Mouse (Mus musculus) heart, adult 8-10 months (tissue): Measurements from ENCODE around the gene Cacng8. TPM values are rescaled to one million over a fixed set of nuclear protein-coding genes. Genes with fewer than 3 reads are reported as not detected.
"Not testable (repeated sequence)": the region's sequence is repeated elsewhere in the genome, so short reads cannot be mapped to it uniquely, and the experiment has no call there.

Source experiments
- DNase-seq: peaks from one replicate; pipeline ENCODE4 v3.0.0; 2022; ENCODE audit warnings: low spot score
- total RNA-seq, 4 experiments: library from RNA; stranded (reverse); gene quantifications; 2 replicates each; pipeline ENCODE4 v1.2.4; 2022

The Cacng8 gene
- total RNA-seq, 4 experiments from 2014 or later, result not detected

GRCm38 (mm10) chr7:3387761-3388160 is 2.7 kb upstream of the Cacng8 start:
- DNase-seq, result no peak

- no peak for DNase-seq
Measured at GRCm38 (mm10) chr7:3388885-3389284, 1.6 kb upstream of the Cacng8 start.

- no peak for DNase-seq
Measured at GRCm38 (mm10) chr7:3389444-3390412, 755 bp upstream of the Cacng8 start.

DNA sequence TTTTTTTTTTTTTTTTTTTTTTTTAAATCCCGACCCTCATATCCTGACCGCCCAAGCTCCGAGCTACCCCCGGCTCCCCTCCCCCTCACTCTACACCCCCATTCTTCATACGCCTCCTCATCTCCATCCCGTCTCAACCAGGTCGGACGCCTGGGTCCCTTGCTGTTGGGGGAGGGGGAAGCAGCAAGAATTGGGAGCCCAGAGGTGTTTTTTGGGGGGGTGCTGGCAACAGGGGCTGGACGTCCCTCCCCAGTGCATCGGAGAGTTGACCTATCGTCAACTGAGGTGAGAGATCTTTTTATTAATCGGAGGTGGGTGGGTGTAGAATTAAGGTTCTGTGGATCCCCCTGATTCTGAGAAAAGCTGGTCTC is 583 bp downstream of the Cacng8 start:
- no peak for DNase-seq

DNA sequence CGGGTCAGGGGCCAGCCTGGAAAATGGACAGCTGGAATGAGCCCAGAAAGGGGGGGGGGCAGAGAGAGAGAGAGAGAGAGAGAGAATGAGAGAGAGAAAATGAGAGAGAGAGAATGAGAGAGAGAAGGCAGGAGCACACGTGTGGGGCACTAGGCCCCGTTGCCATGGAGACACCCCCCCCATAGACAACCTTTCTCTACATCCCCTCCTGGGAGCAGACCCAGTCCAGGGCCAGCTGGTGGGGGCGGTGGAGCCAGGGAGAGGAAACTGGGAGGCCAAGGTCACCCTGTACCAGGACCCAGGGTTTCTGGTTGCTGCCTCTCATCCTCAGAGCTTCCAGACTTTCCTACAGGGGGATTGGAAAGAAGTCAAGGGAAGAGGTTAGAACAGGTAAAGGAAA is 1.3 kb downstream of the Cacng8 start:
- no peak for DNase-seq

GRCm38 (mm10) chr7:3397355-3397754 is 6.9 kb downstream of the Cacng8 start:
- no peak for DNase-seq

DNA sequence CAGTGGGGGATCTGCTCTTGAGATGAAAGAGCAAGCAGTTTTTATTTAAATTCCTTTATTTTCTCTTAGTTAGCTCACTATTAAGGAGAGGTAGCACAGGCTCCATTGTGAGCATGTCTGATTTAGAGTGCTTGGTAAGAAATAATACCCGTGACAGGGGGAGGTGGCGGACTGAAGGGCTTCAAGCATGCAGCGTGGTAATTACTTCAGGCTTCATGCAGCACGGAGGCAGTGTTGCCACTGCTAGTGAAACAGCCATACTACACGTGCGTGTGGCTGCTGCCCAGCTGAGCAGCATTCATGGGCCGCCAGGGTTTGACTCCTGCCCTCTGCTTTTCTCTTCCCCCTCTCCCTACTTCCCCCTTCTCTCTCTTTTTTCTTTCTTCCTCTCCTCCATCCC is 7.3 kb downstream of the Cacng8 start:
- DNase-seq, result no peak

- DNase-seq, result not testable (repeated sequence)
Measured at GRCm38 (mm10) chr7:3398363-3398762, 7.9 kb downstream of the Cacng8 start.

GRCm38 (mm10) chr7:3399937-3400336 is 9.5 kb downstream of the Cacng8 start:
- DNase-seq, result no peak

DNA sequence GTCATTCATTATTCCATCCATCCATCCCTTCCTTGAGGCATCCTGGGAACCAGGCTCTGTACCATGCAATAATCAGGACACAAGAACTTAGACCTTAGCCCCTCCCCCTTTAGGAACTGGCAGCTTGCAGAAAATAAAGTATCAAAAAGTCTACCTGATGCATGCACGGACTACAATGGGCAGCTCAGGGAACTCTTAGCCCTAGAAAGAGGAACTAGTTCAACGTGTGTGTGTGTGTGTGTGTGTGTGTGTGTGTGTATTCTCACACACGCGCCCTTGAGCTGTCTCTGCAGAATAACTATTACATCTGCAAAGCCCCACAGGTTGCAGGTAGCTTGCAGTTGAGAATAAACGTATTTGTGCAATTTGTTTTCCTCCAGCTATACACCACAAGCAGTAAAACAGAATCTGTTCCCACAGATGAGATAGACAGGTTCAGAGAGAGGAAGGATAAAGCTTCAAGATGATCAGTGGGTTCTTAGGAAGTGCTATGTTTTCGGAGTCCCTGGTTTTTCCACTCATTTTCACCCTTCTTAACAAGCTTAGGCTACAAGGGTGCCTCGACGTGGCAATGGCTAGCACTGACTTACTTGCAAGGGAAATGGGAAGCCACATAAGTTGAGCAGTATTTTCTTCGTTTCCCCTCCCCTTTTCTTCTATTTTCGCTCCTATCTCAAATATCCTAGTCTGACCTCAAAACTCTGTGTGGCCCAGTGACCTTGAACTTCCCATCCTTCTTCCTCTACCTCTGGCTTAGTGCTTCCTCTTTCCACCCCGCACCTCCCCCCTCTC is 19.4 kb downstream of the Cacng8 start:
- no peak for DNase-seq

GRCm38 (mm10) chr7:3411160-3411941 is 20.9 kb downstream of the Cacng8 start:
- no peak for DNase-seq

DNA sequence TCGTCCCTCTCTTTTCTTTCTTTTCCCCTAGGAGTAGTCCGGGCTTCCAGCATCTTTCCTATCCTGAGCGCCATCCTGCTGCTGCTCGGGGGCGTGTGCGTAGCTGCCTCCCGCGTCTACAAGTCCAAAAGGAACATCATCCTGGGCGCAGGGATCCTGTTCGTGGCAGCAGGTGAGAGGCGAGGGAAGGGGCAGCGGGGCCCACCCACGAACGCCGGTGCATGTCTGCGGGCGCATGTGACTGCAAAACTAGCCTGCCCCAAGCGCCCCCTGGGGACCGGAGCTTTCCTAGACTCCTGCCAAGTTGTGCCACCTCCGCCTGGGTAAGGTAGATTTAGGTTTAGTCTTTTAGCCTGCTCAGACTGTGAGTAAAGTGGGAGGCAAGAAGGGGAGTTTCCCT is 21.6 kb downstream of the Cacng8 start:
- DNase-seq, result no peak

DNA sequence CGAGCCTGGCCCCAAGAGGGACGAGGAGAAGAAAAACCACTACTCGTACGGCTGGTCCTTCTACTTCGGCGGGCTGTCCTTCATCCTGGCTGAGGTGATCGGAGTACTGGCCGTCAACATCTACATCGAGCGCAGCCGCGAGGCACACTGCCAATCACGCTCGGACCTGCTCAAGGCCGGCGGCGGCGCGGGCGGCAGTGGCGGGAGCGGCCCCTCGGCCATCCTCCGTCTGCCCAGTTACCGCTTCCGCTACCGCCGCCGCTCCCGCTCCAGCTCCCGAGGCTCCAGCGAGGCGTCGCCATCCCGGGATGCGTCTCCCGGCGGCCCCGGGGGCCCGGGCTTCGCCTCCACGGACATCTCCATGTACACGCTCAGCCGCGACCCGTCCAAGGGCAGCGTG is 24.4 kb downstream of the Cacng8 start:
- DNase-seq, result no peak

GRCm38 (mm10) chr7:3415378-3415777 is 24.9 kb downstream of the Cacng8 start:
- no peak for DNase-seq

DNA sequence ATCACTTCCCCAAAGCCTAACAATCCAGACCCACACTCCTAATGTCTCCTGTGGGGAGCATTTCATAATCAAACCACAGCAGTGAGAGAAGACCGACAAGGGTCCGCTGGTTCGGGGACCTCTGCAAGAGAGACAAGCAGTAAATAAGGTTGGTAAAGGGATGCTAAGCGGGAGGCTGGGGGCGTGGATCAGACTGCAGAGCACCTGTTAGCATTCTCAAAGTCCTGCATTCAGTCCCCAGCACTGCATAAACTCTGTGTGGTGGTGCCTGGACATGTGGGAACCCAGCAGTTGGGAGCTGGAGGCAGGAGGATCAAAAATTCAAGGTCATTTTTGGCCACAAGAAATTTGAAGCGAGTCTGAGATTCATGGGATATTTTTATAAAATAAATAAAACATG is 29.5 kb downstream of the Cacng8 start:
- DNase-seq, result no peak

GRCm38 (mm10) chr7:3420466-3420865 is 30.0 kb downstream of the Cacng8 start:
- DNase-seq, result no peak

- no peak for DNase-seq
Measured at GRCm38 (mm10) chr7:3421297-3421696, 30.8 kb downstream of the Cacng8 start.

DNA sequence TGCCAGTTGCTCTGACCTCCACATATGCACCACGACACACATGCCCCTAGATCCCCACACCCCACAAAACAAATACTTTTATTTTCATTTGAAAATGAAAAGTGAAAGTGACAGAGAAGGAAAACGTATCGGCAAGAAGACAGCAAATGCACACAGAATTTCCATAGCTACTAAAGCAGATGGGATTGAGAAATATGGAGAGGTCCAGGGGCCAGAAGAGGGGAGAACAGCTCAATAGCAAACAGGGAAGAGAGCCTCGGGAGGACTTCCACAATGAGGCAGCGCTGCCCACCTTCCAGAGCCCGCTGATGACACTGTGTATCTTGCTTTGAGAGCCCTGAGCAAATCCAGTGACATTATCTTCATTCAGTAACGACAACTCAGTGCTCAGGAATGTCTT is 31.6 kb downstream of the Cacng8 start:
- no peak for DNase-seq

GRCm38 (mm10) chr7:3423430-3423829 is 32.9 kb downstream of the Cacng8 start:
- no peak for DNase-seq

- no peak for DNase-seq
Measured at GRCm38 (mm10) chr7:3423895-3424294, 33.4 kb downstream of the Cacng8 start, which contains the start of gene Cacng6. TSS of gene Cacng6 (plus strand) at chr7:3424195.

GRCm38 (mm10) chr7:3425141-3425540 is 34.7 kb downstream of the Cacng8 start:
- no peak for DNase-seq

DNA sequence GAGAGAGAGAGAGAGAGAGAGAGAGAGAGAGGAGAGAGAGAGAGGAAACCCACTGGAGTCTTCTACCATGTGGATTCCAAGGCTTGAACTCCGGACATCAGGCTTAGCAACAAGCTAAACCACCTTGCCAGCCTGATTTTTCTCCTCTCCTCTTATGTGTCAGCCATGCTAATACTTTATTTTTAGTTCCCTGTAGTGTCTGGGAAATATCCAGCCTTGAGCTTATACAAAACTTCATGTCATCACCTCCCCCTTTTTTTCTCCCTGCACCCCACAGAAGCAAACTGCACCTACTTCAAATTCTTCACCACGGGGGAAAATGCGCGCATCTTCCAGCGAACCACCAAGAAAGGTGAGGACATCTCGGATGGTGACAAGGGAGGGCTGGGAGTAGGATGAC is 39.7 kb downstream of the Cacng8 start:
- no peak for DNase-seq
